Mouse (Mus musculus): ENCODE measurements around the gene Atf7. TPM values are rescaled to one million over a fixed set of nuclear protein-coding genes. Genes with fewer than 3 reads are reported as not detected.

The Atf7 gene
- polyA plus RNA-seq, 1 experiment = 71.2 TPM

- no peak for DNase-seq (ENCODE audit: low spot score)
These were observed 77.8 kb downstream of the Atf7 start for GRCm38 (mm10) chr15:102547478-102547877.

DNA sequence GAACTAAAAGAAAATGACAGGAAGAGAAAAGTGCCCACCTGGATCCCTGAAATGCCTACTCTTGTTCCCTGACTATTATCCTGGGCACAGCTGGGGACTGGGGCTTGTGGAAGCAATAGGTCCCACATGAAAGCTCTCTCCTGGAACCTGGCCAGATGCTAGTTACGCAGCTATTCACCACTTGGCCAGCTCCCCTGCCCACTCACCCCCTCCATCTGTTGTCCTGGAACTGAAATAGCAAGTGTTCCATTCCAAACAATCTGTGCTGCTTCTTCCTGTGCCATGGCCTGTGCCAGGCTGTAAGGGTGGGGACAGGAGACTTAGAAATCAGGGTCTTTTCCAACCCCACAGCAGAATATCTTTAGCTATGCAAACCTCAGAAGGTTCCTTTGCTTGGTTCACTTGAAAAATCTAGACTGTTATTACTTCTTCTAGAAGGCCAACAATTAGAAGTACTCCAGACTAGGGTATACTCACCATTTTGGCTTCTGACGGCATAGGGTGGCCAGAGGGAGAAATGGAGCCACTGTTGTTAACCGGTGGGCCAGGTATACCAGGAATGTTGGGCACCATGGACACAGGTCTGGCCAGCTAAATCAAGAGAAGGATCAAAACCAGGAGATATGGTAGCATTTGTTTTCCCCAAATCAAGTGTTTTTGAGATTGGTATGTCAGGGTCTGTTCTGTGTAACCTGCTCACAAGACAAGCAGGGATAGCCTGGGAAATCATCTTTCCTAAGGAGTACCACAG, 78.4 kb downstream of the Atf7 start:
- no peak for DNase-seq (ENCODE audit: low spot score)

DNA sequence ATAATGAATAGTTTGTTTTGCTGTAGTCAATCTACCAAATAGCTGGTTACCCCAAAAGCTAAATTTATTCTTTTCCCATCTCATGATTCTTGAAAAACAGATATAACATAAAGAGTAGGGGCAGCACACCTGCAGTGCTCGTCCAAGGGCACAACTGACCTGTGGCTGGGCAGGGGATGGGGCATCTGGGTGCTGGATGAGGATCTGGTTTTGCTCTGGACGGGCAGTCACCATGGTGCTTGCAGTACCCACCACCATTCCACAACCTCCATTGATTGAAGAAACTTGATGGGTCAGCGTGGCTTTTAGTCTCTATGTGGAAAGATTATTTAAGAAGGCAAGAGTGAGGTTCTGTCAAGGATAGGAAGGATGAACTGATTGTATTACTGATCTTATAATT, 79.0 kb downstream of the Atf7 start:
- no peak for DNase-seq (ENCODE audit: low spot score)

- no peak for DNase-seq (ENCODE audit: low spot score)
These were observed 80.5 kb downstream of the Atf7 start for GRCm38 (mm10) chr15:102544801-102545200.

GRCm38 (mm10) chr15:102533926-102534325, 91.3 kb downstream of the Atf7 start:
- DNase-seq (ENCODE audit: low spot score) = no peak

DNA sequence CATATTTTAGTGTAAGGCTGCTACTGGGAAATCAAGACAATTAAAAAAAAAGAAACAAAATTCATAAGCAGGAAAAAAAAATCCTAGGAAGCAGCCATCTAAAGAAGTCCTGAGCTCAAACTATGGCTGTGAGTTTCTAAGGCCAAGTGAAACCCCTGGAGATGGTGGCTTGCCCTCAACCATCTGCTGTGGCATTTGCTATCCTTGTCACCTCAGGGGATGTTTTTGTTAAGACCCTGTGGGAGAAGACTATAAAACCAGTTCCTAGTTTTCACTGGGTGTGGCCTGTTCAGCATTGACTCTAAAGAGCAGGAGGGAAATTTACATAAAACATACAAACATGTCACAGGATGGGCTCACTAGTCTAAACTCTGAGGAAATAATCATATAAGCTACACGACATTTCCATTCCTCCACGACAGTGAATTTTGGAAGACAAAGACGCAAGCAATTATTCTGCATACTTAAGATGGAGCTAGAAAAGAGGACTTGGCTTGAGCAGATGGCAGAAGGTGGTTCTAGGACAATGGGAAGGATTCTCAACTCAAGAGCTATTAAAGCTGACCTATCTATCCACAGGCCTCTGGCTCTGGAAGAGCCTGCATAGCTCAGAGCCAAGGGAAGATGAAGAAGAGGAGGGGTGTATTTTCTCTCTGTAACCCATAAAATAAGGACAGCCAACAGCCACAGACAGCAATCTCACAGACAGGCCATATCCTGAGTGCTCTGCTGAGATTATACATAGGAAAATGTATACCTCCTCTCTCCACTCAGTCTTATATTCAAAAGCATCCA, 93.0 kb downstream of the Atf7 start:
- DNase-seq (ENCODE audit: low spot score) = no peak

GRCm38 (mm10) chr15:102531586-102531985, 93.7 kb downstream of the Atf7 start:
- no peak for DNase-seq (ENCODE audit: low spot score)

GRCm38 (mm10) chr15:102530566-102530965, 94.7 kb downstream of the Atf7 start:
- no peak for DNase-seq (ENCODE audit: low spot score)

DNA sequence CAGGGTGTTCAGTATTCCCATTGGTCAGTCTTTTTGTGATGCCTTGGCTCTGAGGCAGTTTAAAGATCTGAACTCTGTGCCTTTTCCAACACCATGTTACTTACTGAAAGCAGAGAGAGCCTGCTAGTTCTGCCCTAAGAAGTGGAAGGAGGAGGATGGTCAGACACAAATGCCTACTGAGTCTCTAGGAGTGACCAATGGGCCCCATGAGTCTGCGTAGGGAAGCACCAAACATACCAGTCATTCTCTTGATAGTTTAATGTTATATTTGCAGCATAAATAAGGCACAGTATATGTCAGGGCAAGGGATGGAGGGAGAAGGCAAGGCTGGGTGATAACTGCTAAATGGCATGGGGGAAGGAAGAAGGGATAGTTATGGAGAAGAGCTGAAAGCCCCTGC, 96.9 kb downstream of the Atf7 start:
- DNase-seq (ENCODE audit: low spot score) = no peak

- DNase-seq (ENCODE audit: low spot score) = no peak
These were observed 97.3 kb downstream of the Atf7 start for GRCm38 (mm10) chr15:102527936-102528335.

DNA sequence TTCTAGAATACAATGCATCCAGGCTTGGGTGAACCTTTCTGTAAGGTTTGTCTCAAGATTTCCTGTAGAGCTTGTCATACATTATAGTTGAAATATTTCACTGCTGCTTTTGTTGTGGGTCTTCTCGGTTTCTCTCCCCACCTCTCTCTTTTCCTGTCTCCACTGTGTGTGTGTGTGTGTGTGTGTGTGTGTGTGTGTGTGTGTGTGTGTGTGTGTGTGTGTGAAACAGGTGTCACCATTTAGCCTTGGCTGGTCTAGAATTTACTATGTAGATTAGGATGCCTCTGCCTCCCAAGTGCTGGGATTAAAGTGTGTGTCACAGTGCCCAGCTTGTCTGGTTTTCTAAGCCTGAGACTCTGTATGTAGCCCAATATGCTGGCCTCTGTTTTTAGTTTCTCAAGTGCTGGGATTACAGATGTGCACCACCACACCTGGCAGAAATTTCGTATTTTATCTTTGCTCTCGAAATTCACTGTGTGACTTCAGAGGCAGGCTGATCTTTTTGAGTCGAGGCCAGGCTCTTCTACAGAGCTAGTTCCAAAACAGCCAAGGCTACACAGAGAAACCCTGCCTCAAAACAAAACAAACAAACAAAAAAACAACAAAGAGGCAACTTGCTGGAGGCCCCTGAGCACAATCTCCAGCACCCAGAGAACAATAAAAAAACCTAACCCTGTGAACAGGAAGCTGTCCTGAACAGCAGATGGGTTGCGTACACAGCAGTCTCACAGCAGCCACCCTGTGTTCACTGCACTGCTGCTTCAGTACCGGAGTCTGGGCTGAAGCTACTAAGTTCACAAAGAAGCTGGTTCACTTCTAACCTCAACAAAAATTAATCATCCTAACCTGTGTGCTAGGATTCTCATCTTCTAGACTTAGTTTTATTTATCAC, 98.9 kb downstream of the Atf7 start:
- DNase-seq (ENCODE audit: low spot score) = no peak

DNA sequence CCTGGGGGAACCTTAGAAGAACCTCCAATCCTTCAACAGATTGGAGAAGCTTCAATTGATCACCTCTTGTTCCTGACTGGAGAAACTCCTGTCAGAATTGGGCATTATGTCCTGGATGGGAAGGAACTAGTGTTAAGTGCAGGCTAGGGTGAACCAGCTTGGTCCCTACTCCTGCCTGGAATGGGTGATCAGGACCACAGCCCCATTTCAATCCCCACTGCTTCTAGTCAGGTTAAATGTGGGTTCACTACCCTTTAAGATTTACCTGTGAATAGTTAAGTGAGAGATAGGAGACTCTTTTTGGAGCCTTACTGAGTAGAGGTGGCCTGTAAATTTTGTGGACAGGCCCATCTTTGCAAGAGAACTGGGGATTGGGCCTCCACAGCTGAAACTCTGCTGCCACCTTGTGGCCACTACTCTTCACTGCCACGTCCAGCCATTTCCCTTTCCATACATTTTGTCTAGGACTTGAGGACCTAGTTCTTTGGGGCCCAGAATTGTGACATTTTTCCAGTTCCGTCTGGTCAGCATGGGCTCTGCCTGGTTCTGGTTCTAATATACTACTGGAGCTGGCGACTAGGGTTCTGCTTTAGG, 100.3 kb downstream of the Atf7 start, which contains the start of gene Npff:
Npff (minus strand) TSS at position 51 of the 594 bp plus-strand sequence.
- no peak for DNase-seq (ENCODE audit: low spot score)

GRCm38 (mm10) chr15:102521480-102521879, 103.8 kb downstream of the Atf7 start:
- DNase-seq (ENCODE audit: low spot score) = no peak

- no peak for DNase-seq (ENCODE audit: low spot score)
These were observed 104.8 kb downstream of the Atf7 start for GRCm38 (mm10) chr15:102520416-102520815.

DNA sequence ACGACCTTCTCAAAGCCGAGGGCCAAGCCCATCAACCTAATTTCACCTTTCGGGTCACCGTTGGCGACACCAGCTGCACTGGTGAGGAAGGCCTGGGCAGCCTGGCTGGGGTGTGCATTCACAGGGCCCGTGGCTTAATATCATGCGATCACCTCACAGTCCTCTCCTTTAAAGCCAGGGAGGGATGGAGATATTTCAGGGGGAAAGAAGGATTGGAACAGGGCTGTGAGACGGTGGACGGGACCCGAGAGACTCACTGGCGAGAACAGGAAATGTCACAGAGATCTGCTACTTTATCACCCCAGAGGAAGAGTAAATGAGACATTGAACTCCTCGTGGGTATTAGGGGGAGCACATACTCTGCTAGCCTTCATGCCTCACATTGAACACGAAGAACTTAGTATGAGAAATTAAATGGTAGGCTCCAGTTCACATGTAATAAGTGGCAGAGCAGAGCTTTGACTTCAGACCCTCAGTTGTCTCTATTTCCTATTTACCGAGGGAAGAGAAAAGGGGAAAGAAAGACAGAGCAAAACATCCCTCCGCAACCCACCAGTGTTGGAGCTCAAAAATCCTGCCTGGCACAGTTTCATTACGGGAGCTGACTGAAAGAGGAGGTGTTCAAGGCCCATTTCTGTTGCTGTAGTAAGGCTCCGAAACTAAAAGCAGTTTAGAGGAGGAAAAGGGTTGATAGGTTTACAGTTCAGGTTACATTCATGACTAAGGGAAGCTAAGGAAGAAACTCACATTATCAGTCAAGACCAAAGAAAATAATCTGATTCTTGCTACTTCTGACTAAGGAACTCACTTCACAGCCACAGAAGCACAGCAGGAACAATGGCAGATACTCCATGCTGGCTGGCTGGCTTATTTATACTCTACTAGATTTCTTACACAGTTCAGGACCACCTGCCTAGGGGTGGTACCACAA, 105.8 kb downstream of the Atf7 start:
- DNase-seq (ENCODE audit: low spot score) = no peak

- no peak for DNase-seq (ENCODE audit: low spot score)
These were observed 106.4 kb downstream of the Atf7 start for GRCm38 (mm10) chr15:102518859-102519201.

GRCm38 (mm10) chr15:102517976-102518858, 107.0 kb downstream of the Atf7 start, which contains the start of gene Tarbp2:
Tarbp2 (plus strand) TSS chr15:102518192.
- DNase-seq (ENCODE audit: low spot score) = peak; percentile 94

GRCm38 (mm10) chr15:102517631-102517975, 107.7 kb downstream of the Atf7 start:
- DNase-seq (ENCODE audit: low spot score) = no peak

- peak; percentile 62 for DNase-seq (ENCODE audit: low spot score)
These were observed 108.4 kb downstream of the Atf7 start, which contains the start of gene Map3k12 for GRCm38 (mm10) chr15:102516728-102517404. Map3k12 (minus strand) TSS chr15:102517064.
